Mouse (Mus musculus) ES-Bruce4 (cell line): Measurements from ENCODE around the gene Otud7a. TPM values are rescaled to one million over a fixed set of nuclear protein-coding genes. Genes with fewer than 3 reads are reported as not detected.

Experiments used
- H3K27ac ChIP-seq: 2 replicates; pipeline ENCODE4 v1.5.1; 2012; ENCODE audit warnings: low read length, inconsistent platforms; ENCODE audit not compliant: insufficient read depth
- H3K27me3 ChIP-seq: 2 replicates; pipeline ENCODE4 v1.6.1; 2012; ENCODE audit warnings: mild to moderate bottlenecking, low read length, inconsistent platforms; ENCODE audit not compliant: control insufficient read depth, poor library complexity, insufficient read depth, severe bottlenecking
- H3K36me3 ChIP-seq: 2 replicates; pipeline ENCODE4 v1.6.1; 2012; ENCODE audit warnings: inconsistent platforms, mild to moderate bottlenecking, low read length, moderate library complexity; ENCODE audit not compliant: control insufficient read depth, poor library complexity, insufficient read depth, severe bottlenecking
- H3K4me1 ChIP-seq: one replicate; pipeline ENCODE4 v1.8.1; 2011; ENCODE audit warnings: low read length; ENCODE audit not compliant: control insufficient read depth, insufficient read depth
- H3K4me3 ChIP-seq: 2 replicates; pipeline ENCODE4 v1.5.1; 2011; ENCODE audit warnings: low read depth, mild to moderate bottlenecking, low read length
- H3K9ac ChIP-seq: 2 replicates; pipeline ENCODE4 v1.6.1; 2012; ENCODE audit warnings: low read depth, mild to moderate bottlenecking, inconsistent platforms; ENCODE audit not compliant: poor library complexity, severe bottlenecking
- H3K9me3 ChIP-seq: replicated peaks from 2 replicates; pipeline ENCODE4 v1.6.1; 2012; ENCODE audit warnings: mild to moderate bottlenecking, low read length, inconsistent platforms; ENCODE audit not compliant: control insufficient read depth, poor library complexity, insufficient read depth, severe bottlenecking
- CTCF ChIP-seq: IDR thresholded peaks from one replicate; pipeline ENCODE4 v1.8.1; 2011; ENCODE audit warnings: low read depth, low read length
- EP300 ChIP-seq: IDR thresholded peaks from 2 replicates; pipeline ENCODE4 v1.6.1; 2011; ENCODE audit warnings: low read depth, low read length; ENCODE audit not compliant: insufficient read depth
- POLR2A ChIP-seq: IDR thresholded peaks from one replicate; pipeline ENCODE4 v1.8.1; 2011; ENCODE audit warnings: low read length; ENCODE audit not compliant: insufficient read depth
- polyA plus RNA-seq: library from polyadenylated mRNA; stranded (reverse); fragments of >200 nt; gene quantifications from 2 replicates; pipeline ENCODE4 v1.2.4, GENCODE M21; 2011; ENCODE audit warnings: low read depth; ENCODE audit not compliant: missing spikeins, insufficient read depth, insufficient read length

The Otud7a gene
- polyA plus RNA-seq, 1 experiment = 1.0 TPM

GRCm38 (mm10) chr7:63773268-63773667, 328.7 kb downstream of the Otud7a start:
- no peak overlapping the region for H3K4me3 ChIP-seq
- H3K4me1 ChIP-seq = no peaks in the 10 kb centered on the region
- no peak overlapping the region for H3K9ac ChIP-seq
- H3K9me3 ChIP-seq = no peaks in the 10 kb centered on the region
- no peaks in the 10 kb centered on the region for H3K27me3 ChIP-seq
- H3K27ac ChIP-seq = no peak overlapping the region
- TF ChIP-seq CTCF = no peak
- no peak for TF ChIP-seq POLR2A
- TF ChIP-seq EP300 = no peak
- no peaks in the 10 kb centered on the region for H3K36me3 ChIP-seq

- Histone ChIP-seq H3K36me3 (no peaks in the 10 kb centered on the region), H3K27ac (no peak overlapping the region), H3K4me3 (no peak overlapping the region), H3K27me3 (no peaks in the 10 kb centered on the region), H3K9me3 (no peaks in the 10 kb centered on the region), H3K9ac (no peak overlapping the region), H3K4me1 (no peaks in the 10 kb centered on the region)
- TF ChIP-seq POLR2A (no peak), CTCF (no peak), EP300 (no peak)
Measured at GRCm38 (mm10) chr7:63774291-63774690, 329.7 kb downstream of the Otud7a start.

GRCm38 (mm10) chr7:63777328-63777727, 332.8 kb downstream of the Otud7a start:
- H3K9ac ChIP-seq = no peak overlapping the region
- no peaks in the 10 kb centered on the region for H3K36me3 ChIP-seq
- H3K4me1 ChIP-seq = no peaks in the 10 kb centered on the region
- no peak overlapping the region for H3K27ac ChIP-seq
- no peak overlapping the region for H3K4me3 ChIP-seq
- TF ChIP-seq CTCF = no peak
- no peak for TF ChIP-seq POLR2A
- no peak for TF ChIP-seq EP300
- 0 out of 2 replicates have a peak, but pooled peaks cover 1% of the 10 kb centered on the region for H3K27me3 ChIP-seq
- H3K9me3 ChIP-seq = no peaks in the 10 kb centered on the region; the same call in 1 of the 2 replicates

- H3K27me3 ChIP-seq = 0 out of 2 replicates have a peak, but pooled peaks cover 1% of the 10 kb centered on the region
- no peaks in the 10 kb centered on the region for H3K36me3 ChIP-seq
- no peaks in the 10 kb centered on the region; the same call in 1 of the 2 replicates for H3K9me3 ChIP-seq
- TF ChIP-seq EP300 = no peak
- no peak for TF ChIP-seq CTCF
- TF ChIP-seq POLR2A = no peak
- H3K9ac ChIP-seq = no peak overlapping the region
- no peak overlapping the region for H3K4me3 ChIP-seq
- H3K27ac ChIP-seq = no peak overlapping the region
- H3K4me1 ChIP-seq = no peaks in the 10 kb centered on the region
Measured at GRCm38 (mm10) chr7:63780821-63781220, 336.3 kb downstream of the Otud7a start.

- no peak overlapping the region for H3K27ac ChIP-seq
- TF ChIP-seq POLR2A (no peak), CTCF (no peak), EP300 (no peak)
Measured at GRCm38 (mm10) chr7:63789743-63790142, 345.2 kb downstream of the Otud7a start.

GRCm38 (mm10) chr7:63796001-63796632, 351.6 kb downstream of the Otud7a start:
- H3K27ac ChIP-seq = 0 out of 2 replicates have a peak overlapping the region, but pooled peaks have one; percentile 22
- no peak overlapping the region for H3K4me3 ChIP-seq
- H3K27me3 ChIP-seq = no peaks in the 10 kb centered on the region
- no peak overlapping the region for H3K9ac ChIP-seq
- peaks cover 10% of the 10 kb centered on the region for H3K9me3 ChIP-seq
- H3K4me1 ChIP-seq = peaks cover 4% of the 10 kb centered on the region
- no peaks in the 10 kb centered on the region for H3K36me3 ChIP-seq
- TF ChIP-seq POLR2A = no peak
- TF ChIP-seq CTCF = no peak
- TF ChIP-seq EP300 = 0 out of 2 replicates have a peak, but pooled peaks have one; percentile 30

More at GRCm38 (mm10) chr7:63789743-63790142, 345.2 kb downstream of the Otud7a start:
- Histone ChIP-seq H3K36me3 (no peaks in the 10 kb centered on the region), H3K27me3 (no peaks in the 10 kb centered on the region), H3K9ac (no peak overlapping the region), H3K4me3 (no peak overlapping the region), H3K9me3 (no peaks in the 10 kb centered on the region), H3K4me1 (no peaks in the 10 kb centered on the region)
